Mouse (Mus musculus): ENCODE measurements around the gene Zfp148.

DNA sequence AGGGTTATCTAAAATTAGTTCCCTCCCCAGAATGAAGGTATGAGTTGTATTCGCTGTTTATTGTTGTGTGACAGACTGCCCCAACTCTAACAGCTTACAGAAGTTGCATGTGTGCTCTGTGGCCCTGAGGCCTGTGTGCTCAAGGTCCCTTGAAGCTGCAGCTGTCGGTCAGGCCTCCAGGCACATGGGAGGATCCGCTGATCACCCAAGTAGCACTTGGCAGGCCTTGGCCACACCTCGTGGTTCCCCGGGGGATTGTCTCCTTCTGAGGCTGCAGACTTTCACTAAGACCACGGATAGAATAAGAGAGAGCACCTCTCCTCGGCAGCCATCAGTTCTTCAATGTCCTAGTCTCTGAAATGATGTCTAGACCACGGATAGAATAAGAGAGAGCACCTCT, 155.8 kb downstream of the Zfp148 start:
- no peak for TF ChIP-seq CTCF (IDR thresholded peaks at IDR 0.05; ENCODE audit: control insufficient read depth, insufficient read depth, insufficient read length)
- no peak for TF ChIP-seq CEBPB (IDR thresholded peaks at IDR 0.05; ENCODE audit: low read depth)
- no peak for TF ChIP-seq MAX (IDR thresholded peaks at IDR 0.05)
- TF ChIP-seq MYOD1 (IDR thresholded peaks at IDR 0.05; ENCODE audit: control insufficient read depth, insufficient read length, low read depth), result no peak
- TF ChIP-seq USF1 (IDR thresholded peaks at IDR 0.05; ENCODE audit: low read depth), result no peak
